Mouse (Mus musculus) heart, embryonic 11.5 days (tissue): ENCODE measurements around the gene Tcte1. TPM values are rescaled to one million over a fixed set of nuclear protein-coding genes. Genes with fewer than 3 reads are reported as not detected.

ENCODE experiments used
- ATAC-seq: fragments of 200-750 bp; cut with Nextera tagmentation; replicated peaks from 2 replicates; pipeline ENCODE4 v1.8.0; 2017; ENCODE audit warnings: moderate library complexity; ENCODE audit not compliant: insufficient number of reproducible peaks, low FRiP score, low TSS enrichment
- H3K27ac ChIP-seq: fragments of 300-500 bp; sonication (generic); 2 replicates; pipeline ENCODE4 v1.5.1; 2014; ENCODE audit warnings: mild to moderate bottlenecking, low read depth, low read length
- H3K27me3 ChIP-seq: fragments of 300-500 bp; sonication (generic); 2 replicates; pipeline ENCODE4 v1.6.1; 2014; ENCODE audit warnings: mild to moderate bottlenecking, low read length, mixed read lengths; ENCODE audit not compliant: control insufficient read depth, insufficient read depth
- H3K36me3 ChIP-seq: fragments of 300-500 bp; sonication (generic); 2 replicates; pipeline ENCODE4 v1.6.1; 2014; ENCODE audit warnings: mild to moderate bottlenecking, low read length, moderate library complexity, mixed read lengths; ENCODE audit not compliant: control insufficient read depth, insufficient read depth
- H3K4me1 ChIP-seq: fragments of 300-500 bp; sonication (generic); 2 replicates; pipeline ENCODE4 v1.6.1; 2014; ENCODE audit warnings: low read length; ENCODE audit not compliant: control insufficient read depth, insufficient read depth
- H3K4me2 ChIP-seq: fragments of 300-500 bp; sonication (generic); 2 replicates; pipeline ENCODE4 v1.6.1; 2014; ENCODE audit warnings: mild to moderate bottlenecking, moderate library complexity
- H3K4me3 ChIP-seq: fragments of 300-500 bp; sonication (generic); 2 replicates; pipeline ENCODE4 v1.5.1; 2014; ENCODE audit warnings: low read depth, low read length
- H3K9ac ChIP-seq: fragments of 300-500 bp; sonication (generic); 2 replicates; pipeline ENCODE4 v1.6.1; 2014; ENCODE audit warnings: mild to moderate bottlenecking, low read depth, low read length, moderate library complexity
- H3K9me3 ChIP-seq: fragments of 300-500 bp; sonication (generic); replicated peaks from 2 replicates; pipeline ENCODE4 v1.6.1; 2016; ENCODE audit warnings: low read length; ENCODE audit not compliant: control insufficient read depth
- WGBS: fragments of 180-500 bp; shearing (Covaris S2); extraction: QIAGEN DNeasy Blood & Tissue Kit; methylation state at CpG from one replicate; pipeline ENCODE4 v1.1.7; 2014; ENCODE audit not compliant: insufficient replicate concordance; 5-methylcytosine and 5-hydroxymethylcytosine counted together
- polyA plus RNA-seq: library from polyadenylated mRNA; unstranded; fragments of >200 nt; fragmentation: Nextera tagmentation; extraction: Ambion mirVana; gene quantifications from 2 replicates; pipeline ENCODE4 v1.2.1, GENCODE M21; 2014

The Tcte1 gene
- polyA plus RNA-seq: 0.13 and 0.23 TPM in 2 replicates

- 0 out of 2 replicates have a peak, but pooled peaks have one; percentile 29 for ATAC-seq
- under 1% methylated on average over 21 of the region's 21 CpGs for WGBS
- Histone ChIP-seq H3K27ac (no peak within 1 kb of the TSS), H3K4me3 (peak within 1 kb of the TSS; percentile 47), H3K9me3 (no peaks in the 10 kb centered on the region), H3K36me3 (no peaks in the 10 kb centered on the region), H3K27me3 (peaks cover 14% of the 10 kb centered on the region), H3K4me1 (peaks cover 20% of the 10 kb centered on the region), H3K9ac (peak within 1 kb of the TSS; percentile 65), H3K4me2 (peak within 1 kb of the TSS; percentile 85)
Observed at GRCm38 (mm10) chr17:45523263-45523662, at the start of gene Tcte1. TSS of gene Tcte1 (plus strand) at chr17:45523434.

- H3K4me3 ChIP-seq: no peak overlapping the region
- H3K36me3 ChIP-seq: no peaks in the 10 kb centered on the region
- ATAC-seq: no peak
- no peak overlapping the region for H3K9ac ChIP-seq
- no peak overlapping the region for H3K27ac ChIP-seq
- no peak overlapping the region for H3K4me2 ChIP-seq
- H3K4me1 ChIP-seq: peaks cover 8% of the 10 kb centered on the region; the same call in 1 of the 2 replicates
- WGBS: 71% methylated on average over 6 of the region's 6 CpGs
- peaks cover 37% of the 10 kb centered on the region for H3K27me3 ChIP-seq
- no peaks in the 10 kb centered on the region for H3K9me3 ChIP-seq
Observed at GRCm38 (mm10) chr17:45473667-45474066, 49.6 kb upstream of the Tcte1 start.

GRCm38 (mm10) chr17:45474146-45474545 lies 49.1 kb upstream of the Tcte1 start:
- WGBS: 67% methylated on average over 8 of the region's 8 CpGs
- no peak overlapping the region for H3K9ac ChIP-seq
- no peak for ATAC-seq

GRCm38 (mm10) chr17:45474669-45475465 lies 48.4 kb upstream of the Tcte1 start, which contains the start of gene Spats1:
TSS of gene Spats1 (minus strand) at chr17:45475415.
- Histone ChIP-seq H3K9ac (peak within 1 kb of the TSS; percentile 56), H3K4me2 (peak within 1 kb of the TSS; percentile 62), H3K36me3 (no peaks in the 10 kb centered on the region), H3K4me1 (peaks cover 8% of the 10 kb centered on the region; the same call in 1 of the 2 replicates), H3K9me3 (no peaks in the 10 kb centered on the region), H3K27me3 (peaks cover 37% of the 10 kb centered on the region), H3K27ac (no peak within 1 kb of the TSS), H3K4me3 (peak within 1 kb of the TSS; percentile 38)
- WGBS: 6% methylated on average over 30 of the region's 30 CpGs
- peak; percentile 31; the same call in 1 of the 2 replicates for ATAC-seq

More at GRCm38 (mm10) chr17:45474146-45474545, 49.1 kb upstream of the Tcte1 start:
- H3K9me3 ChIP-seq: no peaks in the 10 kb centered on the region
- H3K4me2 ChIP-seq: peak overlapping the region; percentile 62
- no peaks in the 10 kb centered on the region for H3K36me3 ChIP-seq
- H3K4me3 ChIP-seq: no peak overlapping the region; the same call in 1 of the 2 replicates
- peaks cover 8% of the 10 kb centered on the region; the same call in 1 of the 2 replicates for H3K4me1 ChIP-seq
- no peak overlapping the region for H3K27ac ChIP-seq
- H3K27me3 ChIP-seq: peaks cover 37% of the 10 kb centered on the region

- no peak overlapping the region for H3K4me3 ChIP-seq
- peaks cover 31% of the 10 kb centered on the region for H3K27me3 ChIP-seq
- H3K4me2 ChIP-seq: no peak overlapping the region
- no peak overlapping the region for H3K9ac ChIP-seq
- no peak for ATAC-seq
- peaks cover 8% of the 10 kb centered on the region; the same call in 1 of the 2 replicates for H3K4me1 ChIP-seq
- H3K9me3 ChIP-seq: no peaks in the 10 kb centered on the region
- H3K36me3 ChIP-seq: no peaks in the 10 kb centered on the region
- WGBS: 6% methylated on average over 12 of the region's 12 CpGs
- no peak overlapping the region for H3K27ac ChIP-seq
Observed at GRCm38 (mm10) chr17:45478234-45478825, 44.9 kb upstream of the Tcte1 start.

- Histone ChIP-seq H3K27me3 (peaks cover 15% of the 10 kb centered on the region), H3K4me2 (no peak overlapping the region), H3K4me1 (0 out of 2 replicates have a peak, but pooled peaks cover 2% of the 10 kb centered on the region), H3K27ac (no peak overlapping the region), H3K9ac (no peak overlapping the region), H3K9me3 (no peaks in the 10 kb centered on the region), H3K4me3 (no peak overlapping the region), H3K36me3 (no peaks in the 10 kb centered on the region)
- WGBS: 25% methylated on average over 2 of the region's 2 CpGs
- ATAC-seq: no peak
Observed at GRCm38 (mm10) chr17:45480429-45480828, 42.8 kb upstream of the Tcte1 start.

- H3K27me3 ChIP-seq: no peaks in the 10 kb centered on the region; the same call in 1 of the 2 replicates
- WGBS: 81% methylated on average over 7 of the region's 7 CpGs
- H3K9ac ChIP-seq: no peak overlapping the region
- H3K27ac ChIP-seq: no peak overlapping the region
- H3K4me2 ChIP-seq: no peak overlapping the region
- H3K36me3 ChIP-seq: no peaks in the 10 kb centered on the region
- H3K4me1 ChIP-seq: no peaks in the 10 kb centered on the region
- no peak for ATAC-seq
- no peaks in the 10 kb centered on the region for H3K9me3 ChIP-seq
- no peak overlapping the region for H3K4me3 ChIP-seq
Observed at GRCm38 (mm10) chr17:45485581-45485980, 37.7 kb upstream of the Tcte1 start.

- H3K9ac ChIP-seq: no peak overlapping the region
- H3K4me2 ChIP-seq: no peak overlapping the region
- no peak overlapping the region for H3K4me3 ChIP-seq
- H3K9me3 ChIP-seq: no peaks in the 10 kb centered on the region
- H3K27ac ChIP-seq: no peak overlapping the region
- 12% methylated on average over 5 of the region's 5 CpGs for WGBS
- no peaks in the 10 kb centered on the region; the same call in 1 of the 2 replicates for H3K27me3 ChIP-seq
- no peaks in the 10 kb centered on the region for H3K36me3 ChIP-seq
- H3K4me1 ChIP-seq: no peaks in the 10 kb centered on the region
- ATAC-seq: no peak
Observed at GRCm38 (mm10) chr17:45487216-45487615, 36.0 kb upstream of the Tcte1 start.
